Comparison of ENCODE assay signal across 10 mouse cellular contexts in genomic region chr10:68281076-68281774, GRCm38 (mm10). TPM values are rescaled to one million over a fixed set of nuclear protein-coding genes. Genes with fewer than 3 reads are reported as not detected.
DNase-seq lines count a peak whose midpoint lies in the region; ATAC-seq and TF ChIP-seq lines count a peak whose summit lies in the region.
"Had no signal": no experiment of that assay in that cellular context is flagged by ENCODE, and none has a peak within 500 bp of the region (broad histone marks: within the 10 kb centered on the region; RNA-seq: fewer than 3 reads in every experiment).

No protein-coding gene starts in this region.

- WGBS in forebrain, embryonic 14.5 days: 43% methylated on average over 6 of the region's 6 CpGs
- WGBS in forebrain, embryonic 12.5 days: 34% methylated on average over 6 of the region's 6 CpGs
- 43% methylated on average over 6 of the region's 6 CpGs for WGBS in lung, embryonic 14.5 days
- WGBS in hindbrain, embryonic 12.5 days: 36% methylated on average over 6 of the region's 6 CpGs
- 26% methylated on average over 6 of the region's 6 CpGs for WGBS in neural tube, embryonic 14.5 days
- WGBS in thymus, adult 2 months: 84% methylated on average over 6 of the region's 6 CpGs

- no peaks in the 10 kb centered on the region for H3K27me3 ChIP-seq in forebrain, embryonic 14.5 days (replicated peaks; ENCODE audit: control insufficient read depth, insufficient read depth, low read length)
- 0 out of 2 replicates have a peak, but pooled peaks cover 3% of the 10 kb centered on the region for H3K27me3 ChIP-seq in forebrain, embryonic 12.5 days
- no peaks in the 10 kb centered on the region for H3K27me3 ChIP-seq in lung, embryonic 14.5 days (ENCODE audit: insufficient read depth, low read length)
- no peaks in the 10 kb centered on the region for H3K27me3 ChIP-seq in hindbrain, embryonic 12.5 days
- H3K27me3 ChIP-seq in neural tube, embryonic 14.5 days (ENCODE audit: control insufficient read depth, insufficient read depth, low read length): no peaks in the 10 kb centered on the region
- no peaks in the 10 kb centered on the region for H3K27me3 ChIP-seq in thymus, adult 2 months (ENCODE audit: control insufficient read depth, insufficient read depth, low read length)

- H3K4me2 ChIP-seq in forebrain, embryonic 14.5 days (ENCODE audit: low read length): no peak overlapping the region
- H3K4me2 ChIP-seq in forebrain, embryonic 12.5 days: no peak overlapping the region
- H3K4me2 ChIP-seq in lung, embryonic 14.5 days: no peak overlapping the region; the same call in 1 of the 2 replicates
- no peak overlapping the region for H3K4me2 ChIP-seq in hindbrain, embryonic 12.5 days (replicated peaks)
- H3K4me2 ChIP-seq in neural tube, embryonic 14.5 days (ENCODE audit: low read depth, low read length): peak overlapping the region; percentile 91; the same call in 1 of the 2 replicates

- peaks cover 6% of the 10 kb centered on the region; the same call in 1 of the 2 replicates for H3K4me1 ChIP-seq in forebrain, embryonic 14.5 days (ENCODE audit: control insufficient read depth, insufficient read depth, low read length)
- H3K4me1 ChIP-seq in forebrain, embryonic 12.5 days: peaks cover 36% of the 10 kb centered on the region
- H3K4me1 ChIP-seq in lung, embryonic 14.5 days (ENCODE audit: insufficient read depth): 0 out of 2 replicates have a peak, but pooled peaks cover 4% of the 10 kb centered on the region
- H3K4me1 ChIP-seq in hindbrain, embryonic 12.5 days: peaks cover 24% of the 10 kb centered on the region
- peaks cover 14% of the 10 kb centered on the region for H3K4me1 ChIP-seq in neural tube, embryonic 14.5 days (ENCODE audit: control insufficient read depth, insufficient read depth, low read length)
- peaks cover 9% of the 10 kb centered on the region for H3K4me1 ChIP-seq in thymus, adult 2 months (replicated peaks; ENCODE audit: control insufficient read depth, insufficient read depth, low read length)

- H3K27ac ChIP-seq in forebrain, embryonic 14.5 days (ENCODE audit: low read depth, low read length): no peak overlapping the region
- H3K27ac ChIP-seq in forebrain, embryonic 12.5 days: no peak overlapping the region
- no peak overlapping the region for H3K27ac ChIP-seq in lung, embryonic 14.5 days (ENCODE audit: low read depth)
- H3K27ac ChIP-seq in hindbrain, embryonic 12.5 days: peak overlapping the region; percentile 84
- H3K27ac ChIP-seq in neural tube, embryonic 14.5 days (ENCODE audit: low read depth, low read length): no peak overlapping the region
- no peak overlapping the region for H3K27ac ChIP-seq in thymus, adult 2 months (ENCODE audit: control insufficient read depth, insufficient read depth, low read length)

- TF ChIP-seq CTCF in lung, embryonic 14.5 days (IDR thresholded peaks at IDR 0.05; ENCODE audit: low read depth): no peak
- no peak for TF ChIP-seq CTCF in thymus, adult 2 months (IDR thresholded peaks at IDR 0.05; ENCODE audit: borderline replicate concordance, control insufficient read depth, extremely low read depth, insufficient read depth, low read length, poor library complexity)

- TF ChIP-seq POLR2A in thymus, adult 2 months (IDR thresholded peaks at IDR 0.05; ENCODE audit: control insufficient read depth, extremely low read depth, insufficient read depth, low read length, poor library complexity): no peak

- no peak overlapping the region for H3K9ac ChIP-seq in forebrain, embryonic 14.5 days (ENCODE audit: low read length)
- no peak overlapping the region for H3K9ac ChIP-seq in forebrain, embryonic 12.5 days
- no peak overlapping the region for H3K9ac ChIP-seq in lung, embryonic 14.5 days
- H3K9ac ChIP-seq in hindbrain, embryonic 12.5 days: no peak overlapping the region
- no peak overlapping the region for H3K9ac ChIP-seq in neural tube, embryonic 14.5 days (replicated peaks; ENCODE audit: low read depth, low read length)

- H3K9me3 ChIP-seq in forebrain, embryonic 14.5 days (replicated peaks; ENCODE audit: control insufficient read depth, low read length): no peaks in the 10 kb centered on the region
- no peaks in the 10 kb centered on the region for H3K9me3 ChIP-seq in forebrain, embryonic 12.5 days
- no peaks in the 10 kb centered on the region for H3K9me3 ChIP-seq in lung, embryonic 14.5 days (ENCODE audit: low read depth, low read length)
- no peaks in the 10 kb centered on the region for H3K9me3 ChIP-seq in hindbrain, embryonic 12.5 days (replicated peaks)
- H3K9me3 ChIP-seq in neural tube, embryonic 14.5 days (ENCODE audit: control insufficient read depth, low read length): no peaks in the 10 kb centered on the region

- no peaks in the 10 kb centered on the region for H3K36me3 ChIP-seq in forebrain, embryonic 14.5 days (ENCODE audit: control insufficient read depth, insufficient read depth, low read length)
- H3K36me3 ChIP-seq in forebrain, embryonic 12.5 days (replicated peaks): no peaks in the 10 kb centered on the region
- no peaks in the 10 kb centered on the region for H3K36me3 ChIP-seq in lung, embryonic 14.5 days (ENCODE audit: insufficient read depth)
- H3K36me3 ChIP-seq in hindbrain, embryonic 12.5 days: no peaks in the 10 kb centered on the region
- H3K36me3 ChIP-seq in neural tube, embryonic 14.5 days (ENCODE audit: control insufficient read depth, insufficient read depth, low read length): no peaks in the 10 kb centered on the region
- no peaks in the 10 kb centered on the region for H3K36me3 ChIP-seq in thymus, adult 2 months (ENCODE audit: control insufficient read depth, insufficient read depth, low read length)

- no peak for ATAC-seq in forebrain, embryonic 14.5 days
- ATAC-seq in forebrain, embryonic 12.5 days (ENCODE audit: low FRiP score): no peak
- no peak for ATAC-seq in lung, embryonic 14.5 days (ENCODE audit: insufficient read depth)
- no peak for ATAC-seq in hindbrain, embryonic 12.5 days (ENCODE audit: low FRiP score)
- ATAC-seq in neural tube, embryonic 14.5 days (ENCODE audit: low read depth): no peak
- ATAC-seq in megakaryocyte, adult 5-6 weeks (ENCODE audit: poor library complexity, severe bottlenecking): no peak

- DNase-seq in forebrain, embryonic 14.5 days (ENCODE audit: low spot score): peak; percentile 33
- peak; percentile 18 for DNase-seq in lung, embryonic 14.5 days
- no peak for DNase-seq in lung, postnatal 25 days (ENCODE audit: low spot score)
- no peak for DNase-seq in thymus, adult 2 months
- DNase-seq: cerebellum, adult 9-11 months; lung, postnatal 14 days had no signal

- no peak overlapping the region for H3K4me3 ChIP-seq in forebrain, embryonic 14.5 days (ENCODE audit: low read depth, low read length)
- H3K4me3 ChIP-seq in forebrain, embryonic 12.5 days (replicated peaks): no peak overlapping the region
- H3K4me3 ChIP-seq in lung, embryonic 14.5 days (ENCODE audit: low read depth, low read length): no peak overlapping the region
- no peak overlapping the region for H3K4me3 ChIP-seq in hindbrain, embryonic 12.5 days
- no peak overlapping the region; the same call in 1 of the 2 replicates for H3K4me3 ChIP-seq in neural tube, embryonic 14.5 days (ENCODE audit: low read depth, low read length)
- no peak overlapping the region for H3K4me3 ChIP-seq in thymus, adult 2 months (ENCODE audit: control insufficient read depth, insufficient read depth, low read length)

RNA-seq across cellular contexts. Expression of gene Arid5b, which starts 2.7 kb away (rescaled TPM):
- polyA plus RNA-seq in forebrain, embryonic 14.5 days (2014; fragmentation: Nextera tagmentation; extraction: Ambion mirVana): 10.6 and 13.0 TPM in 2 replicates
- polyA plus RNA-seq in forebrain, embryonic 12.5 days (2016; fragmentation: Nextera tagmentation; extraction: Ambion mirVana): 16.5 and 17.1 TPM in 2 replicates
- polyA plus RNA-seq in lung, embryonic 14.5 days (2014; fragmentation: Nextera tagmentation; extraction: Ambion mirVana): 41.2 and 41.6 TPM in 2 replicates
- polyA plus RNA-seq in hindbrain, embryonic 12.5 days (2016; fragmentation: Nextera tagmentation; extraction: Ambion mirVana): 27.8 and 28.2 TPM in 2 replicates
- polyA plus RNA-seq in neural tube, embryonic 14.5 days (2014; fragmentation: Nextera tagmentation; extraction: Ambion mirVana): 24.9 and 26.2 TPM in 2 replicates
- total RNA-seq in megakaryocyte, adult 5-6 weeks (2015): 28.5 and 29.3 TPM in 2 replicates
- 14.4 and 14.5 TPM in 2 replicates for total RNA-seq in megakaryocyte, adult 5-6 weeks (2017)
- polyA plus RNA-seq in thymus, adult 2 months (2012; rRNA removed): 4.0 and 4.6 TPM in 2 replicates

Comparison
In these comparisons a context has a peak if more than half of its experiments do, and no peak if none do; other contexts are left out.
1. DNase-seq: peak in forebrain, embryonic 14.5 days (single experiment) and lung, embryonic 14.5 days (single experiment); none in lung, postnatal 25 days (single experiment) and thymus, adult 2 months (single experiment).